Mouse (Mus musculus): Measurements from ENCODE around the gene Serinc3.
A peak's percentile ranks its signal among the peaks of the same experiment; 100 is the strongest.
"Not testable (repeated sequence)": the region's sequence is repeated elsewhere in the genome, so short reads cannot be mapped to it uniquely, and the experiment has no call there.

Gene Serinc3

DNA sequence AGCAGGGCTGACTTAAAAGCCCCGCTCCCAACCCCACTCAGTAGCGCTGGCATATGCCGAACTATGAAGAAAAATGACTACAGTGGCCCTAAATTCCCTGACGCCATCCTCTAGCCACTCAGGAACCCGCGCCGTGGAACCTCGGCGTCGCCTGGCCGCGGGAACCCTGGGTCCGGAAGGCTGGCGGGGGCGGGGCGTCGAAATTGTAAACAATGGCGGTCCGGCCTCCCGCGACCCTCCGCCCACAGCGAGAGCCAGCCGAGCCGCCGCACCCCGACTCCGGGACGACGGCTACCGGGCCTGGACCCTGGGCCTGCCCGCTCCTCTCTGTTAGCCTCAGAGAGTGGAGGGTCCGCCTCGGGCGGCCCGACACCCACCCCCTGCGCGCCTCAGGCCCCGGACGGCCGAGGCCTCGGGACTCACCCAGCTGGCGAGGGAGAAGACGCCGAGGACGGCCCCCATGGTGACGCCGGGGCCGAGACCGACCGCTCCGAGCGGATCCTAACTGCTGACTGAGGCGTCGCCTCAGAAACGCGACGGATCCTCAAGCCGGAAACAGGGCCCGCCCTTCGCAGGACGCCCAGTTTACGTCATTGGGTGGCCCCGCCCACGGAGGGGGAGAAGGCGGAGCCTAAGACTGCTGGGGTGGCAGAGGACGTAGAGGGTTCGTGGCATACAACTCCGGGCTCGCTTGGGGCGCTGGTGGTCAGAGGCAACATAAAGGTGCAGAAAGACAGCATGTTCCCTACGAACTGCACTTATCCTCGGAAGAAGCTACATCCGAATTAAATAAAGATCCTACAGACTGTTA is at the start of gene Serinc3:
Serinc3 (minus strand) TSS at position 557 of the 811 bp plus-strand sequence.
- DNase-seq (ENCODE audit: low spot score in 2 of 2), result peak; percentile 98

DNA sequence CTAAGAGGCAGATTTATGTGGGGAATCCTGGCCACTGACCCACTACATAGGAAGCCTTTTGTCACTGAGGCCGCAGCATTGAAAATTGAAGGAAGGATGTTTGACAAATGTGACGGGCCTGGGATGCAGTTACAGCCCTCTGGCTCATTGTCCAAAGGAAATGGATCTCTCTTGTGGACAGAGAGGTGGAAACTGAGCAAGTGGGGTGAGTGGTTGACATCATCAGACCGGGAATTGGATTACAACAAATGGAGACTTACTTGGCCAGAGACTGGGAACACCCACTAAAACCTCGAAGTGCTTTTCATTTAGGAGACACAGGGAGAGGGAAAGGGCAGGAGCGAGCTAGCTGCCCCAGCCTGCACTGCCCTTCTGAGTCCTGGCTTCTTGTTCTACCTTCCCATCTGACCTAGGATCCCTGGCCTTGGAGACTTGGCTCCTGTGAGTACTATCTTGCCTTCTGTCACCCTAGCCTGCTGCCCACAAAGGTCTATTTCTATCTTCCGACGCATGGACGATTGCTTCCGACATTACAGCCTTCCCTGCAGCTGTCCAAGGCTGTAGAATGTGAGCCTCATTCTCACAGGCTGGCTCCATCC is 48.9 kb upstream of the Serinc3 start:
- DNase-seq (ENCODE audit: low spot score in 2 of 2), result no peak

DNA sequence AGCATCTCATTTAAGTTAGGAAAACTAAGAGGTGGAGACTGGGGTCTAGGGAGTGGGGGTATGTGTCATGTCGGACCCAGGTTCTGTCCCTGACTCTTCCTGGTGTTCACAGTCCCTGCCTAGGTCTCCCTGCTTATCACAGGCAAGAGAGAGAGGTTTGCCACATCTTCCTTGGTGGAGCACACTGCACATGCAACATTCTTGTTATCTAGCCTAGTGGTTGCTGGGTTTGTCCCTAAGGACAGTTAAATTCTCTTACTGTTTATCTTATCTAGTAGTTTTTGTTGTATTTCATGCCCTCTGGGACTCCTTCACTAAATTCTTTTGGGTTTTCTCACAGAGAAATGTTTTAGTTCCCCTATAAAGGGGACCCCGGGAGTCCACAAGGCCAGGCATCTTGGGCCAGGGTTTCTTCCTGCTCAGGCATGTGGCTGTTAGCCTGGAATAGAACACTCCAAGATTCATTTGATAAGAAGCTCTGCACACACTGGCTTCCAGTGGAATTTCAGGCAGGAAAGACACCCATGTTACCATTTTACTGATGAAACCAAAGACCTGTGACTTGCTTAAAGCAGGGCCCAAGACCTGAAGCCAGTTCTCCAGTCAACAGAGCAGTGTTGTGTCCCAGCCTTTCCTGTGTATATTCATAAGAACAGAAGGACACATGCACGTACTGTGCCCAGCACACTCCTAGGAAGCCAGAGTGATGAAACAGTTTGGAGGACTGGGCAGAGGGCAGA is 48.1 kb upstream of the Serinc3 start:
- DNase-seq (ENCODE audit: low spot score in 2 of 2), result no peak

GRCm38 (mm10) chr2:163691846-163692605 is 47.1 kb upstream of the Serinc3 start:
- no peak for DNase-seq (ENCODE audit: low spot score in 2 of 2)

DNA sequence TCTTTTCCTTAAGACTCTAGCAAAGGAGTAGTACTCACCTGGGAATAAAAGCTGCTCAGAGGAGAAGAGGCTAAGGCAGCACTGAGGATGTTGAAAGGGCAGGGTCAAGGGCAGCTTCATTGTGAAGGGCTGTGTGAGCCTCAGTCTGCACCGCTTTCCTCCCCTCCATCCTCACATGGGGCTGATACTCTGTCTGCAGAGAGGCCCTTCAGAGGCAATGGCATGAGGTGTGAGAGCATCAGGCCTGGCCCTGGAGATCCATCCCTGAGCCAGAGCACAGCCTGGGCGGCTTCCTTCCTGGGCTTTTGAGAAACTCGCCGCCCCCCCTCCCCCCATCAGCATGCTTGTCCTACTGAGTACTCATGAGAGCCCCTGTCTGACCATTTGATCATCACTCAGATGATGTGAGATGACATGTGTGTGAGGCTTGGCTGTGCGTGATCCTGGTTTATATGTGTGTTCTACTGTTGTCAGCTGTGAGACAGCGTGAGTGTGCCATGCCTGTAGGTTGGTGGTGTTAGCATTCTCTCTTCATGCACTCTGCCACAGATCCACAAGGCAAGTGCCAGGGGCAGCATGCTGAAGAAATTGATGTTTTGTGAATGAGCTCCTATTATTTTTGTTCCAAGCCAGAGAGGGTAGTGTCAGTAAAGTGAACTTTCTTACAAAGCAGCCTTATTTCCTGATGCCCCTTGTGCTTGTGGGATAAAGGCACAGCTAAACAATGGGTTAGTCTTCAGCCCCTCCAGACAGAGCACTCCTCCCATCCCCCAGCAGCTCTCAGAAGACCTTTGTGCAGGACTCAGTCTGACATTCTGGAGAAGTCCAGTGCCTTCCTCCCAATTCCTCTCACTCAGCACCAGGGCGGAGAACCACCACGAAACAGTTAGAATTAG is 45.7 kb upstream of the Serinc3 start:
- no peak for DNase-seq (ENCODE audit: low spot score in 2 of 2)

DNA sequence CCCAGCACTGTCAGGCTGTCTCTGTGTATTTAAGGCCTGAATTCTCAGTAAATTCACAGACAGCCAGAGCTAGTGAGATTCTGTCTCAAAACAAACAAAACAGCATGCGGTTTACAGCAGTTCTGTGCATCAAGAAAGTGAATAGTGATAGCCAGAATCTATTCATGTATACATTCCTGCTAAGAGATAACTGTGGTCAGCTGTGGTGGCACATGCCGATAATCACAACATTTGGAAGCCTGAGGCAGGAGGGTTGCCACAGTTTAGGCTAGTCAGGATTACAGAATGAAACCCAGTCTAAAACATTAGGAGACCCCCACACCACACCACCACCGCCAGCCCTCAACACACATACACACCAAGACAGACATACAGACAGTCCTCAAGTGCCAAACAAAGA is 44.8 kb upstream of the Serinc3 start:
- DNase-seq (ENCODE audit: low spot score in 2 of 2), result no peak

- not testable (repeated sequence) for DNase-seq (ENCODE audit: low spot score in 2 of 2)
Measured at GRCm38 (mm10) chr2:163688377-163688776, 43.4 kb upstream of the Serinc3 start.

GRCm38 (mm10) chr2:163686886-163687285 is 42.0 kb upstream of the Serinc3 start:
- DNase-seq (ENCODE audit: low spot score in 2 of 2), result no peak

DNA sequence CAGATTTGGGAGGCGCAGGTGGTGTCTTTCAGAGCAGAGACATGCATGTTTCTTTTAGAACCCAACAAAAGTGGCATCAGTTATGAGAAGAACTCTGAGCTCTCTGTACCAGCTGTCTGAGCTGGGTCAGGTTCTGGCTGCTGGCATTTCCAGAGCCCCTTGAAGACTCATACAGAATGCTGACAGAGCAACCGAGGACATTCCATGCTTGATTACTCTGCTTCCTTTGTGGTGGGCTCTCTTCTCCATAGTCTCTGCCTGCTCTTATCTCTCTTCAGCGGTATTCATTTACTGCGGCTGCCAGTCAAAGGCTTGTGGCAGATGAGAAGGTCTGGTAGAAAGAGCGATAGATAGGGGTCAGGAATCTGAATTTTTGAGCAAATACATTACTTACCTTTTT is 41.3 kb upstream of the Serinc3 start:
- DNase-seq (ENCODE audit: low spot score in 2 of 2), result no peak

GRCm38 (mm10) chr2:163685761-163686200 is 40.9 kb upstream of the Serinc3 start:
- DNase-seq (ENCODE audit: low spot score in 2 of 2), result no peak

DNA sequence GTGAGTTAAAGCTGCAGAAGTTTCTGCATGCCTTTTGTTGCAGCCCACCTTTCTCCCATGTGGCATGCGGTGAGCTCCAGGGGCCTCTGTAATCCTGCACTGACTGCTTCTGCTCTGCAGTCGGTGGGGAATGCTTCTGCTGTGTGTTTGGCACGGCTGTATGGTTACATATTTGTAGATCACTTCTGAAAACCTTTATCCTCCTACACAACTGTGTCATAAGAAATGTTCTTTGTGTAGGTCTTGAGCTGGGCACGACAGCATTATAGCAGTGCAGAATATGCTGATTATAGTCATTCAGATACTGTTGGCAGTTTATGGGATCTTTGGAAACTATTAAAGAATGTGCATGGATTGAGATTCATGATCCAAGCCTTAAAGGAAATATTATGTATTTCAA is 40.4 kb upstream of the Serinc3 start:
- no peak for DNase-seq (ENCODE audit: low spot score in 2 of 2)

DNA sequence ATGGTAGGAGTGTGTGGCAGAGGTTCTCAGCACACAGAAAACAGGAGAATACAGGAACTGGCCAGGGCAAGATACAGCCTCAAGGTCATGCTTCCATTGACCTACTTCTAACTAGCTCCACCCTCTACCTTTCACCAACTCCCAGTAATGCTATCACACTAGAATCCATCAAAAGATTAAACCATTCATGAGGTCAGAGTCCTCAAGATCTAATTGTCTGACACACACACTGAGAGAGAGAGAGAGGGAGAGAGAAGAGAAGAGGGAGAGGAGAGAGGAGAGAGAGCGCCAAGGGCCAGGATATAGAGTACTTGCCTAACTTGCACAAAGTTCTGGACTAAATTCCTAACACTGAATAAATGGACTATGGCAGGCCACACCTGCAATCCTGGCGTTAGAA is 37.4 kb upstream of the Serinc3 start:
- no peak for DNase-seq (ENCODE audit: low spot score in 2 of 2)

DNA sequence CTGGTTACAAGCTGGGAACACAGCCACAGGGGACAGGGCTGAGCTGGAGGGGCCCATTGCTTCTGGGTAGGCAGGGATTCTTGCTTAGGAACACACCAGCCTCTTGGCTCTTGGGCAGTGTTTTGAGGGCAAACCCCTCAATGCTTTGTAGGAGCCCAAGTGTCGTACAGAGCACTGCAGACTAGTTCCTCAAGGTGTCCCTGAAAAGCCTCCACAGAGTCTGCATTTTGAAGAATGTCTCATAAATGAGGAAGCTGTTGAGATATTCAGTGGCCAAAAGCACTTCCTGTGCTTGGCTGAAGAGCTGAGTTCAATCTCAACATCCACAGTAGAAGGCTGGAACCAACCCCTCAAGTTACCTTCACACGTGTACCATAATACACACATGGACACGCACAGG is 31.8 kb upstream of the Serinc3 start:
- DNase-seq (ENCODE audit: low spot score in 2 of 2), result no peak

DNA sequence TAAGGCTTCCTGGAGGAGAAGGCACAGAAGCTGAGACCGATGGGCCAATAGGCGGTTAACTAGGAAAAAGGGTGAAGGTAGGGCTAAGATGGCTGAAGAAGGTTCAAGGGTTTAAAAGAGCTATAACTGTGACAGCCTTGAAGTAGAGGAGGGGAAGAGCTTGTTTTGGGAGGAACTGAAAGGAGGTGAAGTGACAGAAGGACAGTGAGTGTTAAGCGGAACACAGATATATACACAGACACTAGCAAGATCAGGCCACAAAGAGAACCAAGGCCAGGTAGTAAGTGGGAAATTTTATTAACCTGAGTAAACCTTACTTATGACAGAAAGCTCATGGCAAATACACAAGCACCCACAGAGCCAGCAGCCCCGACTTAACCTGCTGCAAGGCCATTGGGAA is 31.4 kb upstream of the Serinc3 start:
- DNase-seq (ENCODE audit: low spot score in 2 of 2), result no peak

- no peak for DNase-seq (ENCODE audit: low spot score in 2 of 2)
Measured at GRCm38 (mm10) chr2:163675662-163676061, 30.7 kb upstream of the Serinc3 start.

DNA sequence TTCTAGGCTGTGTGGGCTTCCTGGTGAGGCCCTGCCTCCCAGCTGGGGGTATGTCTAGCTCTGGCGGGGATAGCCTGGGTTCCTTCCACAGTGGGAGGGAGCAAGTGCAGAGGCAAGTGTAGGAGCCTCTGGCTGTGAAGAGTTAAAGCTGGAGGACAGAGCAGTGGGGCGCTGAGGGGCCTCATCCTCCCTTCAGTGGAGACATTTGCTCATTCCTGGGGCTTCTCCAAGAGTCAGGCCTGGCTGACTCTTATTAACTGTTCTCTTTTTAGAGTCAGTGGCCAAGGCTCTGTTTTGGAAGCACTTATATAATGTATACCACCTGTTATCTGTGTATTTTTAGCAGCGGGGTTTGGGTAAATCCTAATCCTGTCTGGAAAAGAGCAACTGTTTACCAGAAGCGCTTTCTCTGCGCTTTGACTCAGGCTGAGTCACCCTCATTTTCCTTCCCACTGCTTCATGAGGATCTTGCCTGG is 30.3 kb upstream of the Serinc3 start:
- DNase-seq (ENCODE audit: low spot score in 2 of 2), result no peak

DNA sequence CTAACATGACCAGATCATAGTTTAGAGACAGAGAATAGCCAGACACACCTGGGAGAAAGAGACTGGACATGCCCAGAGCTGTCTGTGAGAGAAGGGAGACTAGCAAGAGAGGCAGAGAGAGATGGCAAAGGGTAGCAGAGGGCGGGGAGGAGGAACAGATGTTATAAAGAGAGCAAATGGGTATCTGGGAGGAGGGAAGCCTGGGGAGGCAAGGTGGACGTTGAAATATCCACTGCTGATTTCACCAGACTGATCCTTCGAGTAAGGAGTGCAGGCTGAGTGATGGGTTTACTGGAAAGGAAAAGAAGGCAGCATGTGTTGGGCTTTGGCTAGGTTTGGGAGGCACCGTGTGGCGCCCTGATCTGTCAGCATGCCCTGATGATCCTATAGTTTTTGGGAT is 29.5 kb upstream of the Serinc3 start:
- no peak for DNase-seq (ENCODE audit: low spot score in 2 of 2)

GRCm38 (mm10) chr2:163670872-163671594 is 26.1 kb upstream of the Serinc3 start:
- DNase-seq (ENCODE audit: low spot score in 2 of 2), result no peak

DNA sequence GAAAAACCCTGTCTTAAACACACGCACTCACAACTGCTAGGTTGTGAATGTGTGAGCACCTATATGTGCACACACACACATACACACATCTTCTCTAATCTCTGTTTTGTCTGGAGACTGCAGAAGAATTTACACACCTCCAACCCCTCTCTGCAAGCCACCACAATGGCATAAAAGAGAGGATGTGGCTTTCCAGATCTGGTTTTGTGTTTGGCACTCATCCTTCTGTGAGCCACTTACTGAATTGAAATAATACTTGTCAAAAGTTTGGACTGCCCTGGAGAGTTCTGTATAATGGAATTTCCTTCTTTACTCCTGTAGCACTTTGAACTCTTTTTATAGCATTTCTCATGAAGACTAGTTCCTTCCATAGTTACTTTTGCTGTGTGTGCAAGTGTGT is 22.1 kb upstream of the Serinc3 start:
- no peak for DNase-seq (ENCODE audit: low spot score in 2 of 2)

- DNase-seq (ENCODE audit: low spot score in 2 of 2), result no peak
Measured at GRCm38 (mm10) chr2:163663930-163664329, 19.0 kb upstream of the Serinc3 start.

All from cerebellum, postnatal 4 days (tissue).